Mouse (Mus musculus): ENCODE results near the gene Rabep1. TPM values are rescaled to one million over a fixed set of nuclear protein-coding genes. Genes with fewer than 3 reads are reported as not detected.
"Not testable (repeated sequence)": the region's sequence is repeated elsewhere in the genome, so short reads cannot be mapped to it uniquely, and the experiment has no call there.

Rabep1 gene
- total and polyA plus RNA-seq, 2 experiments: 3.5 to 29.1 TPM

GRCm38 (mm10) chr11:70873846-70874613, 29.5 kb downstream of the Rabep1 start:
- Histone ChIP-seq H3K27ac (replicated peaks; ENCODE audit: insufficient read depth, low read depth, low read length) (0 out of 2 replicates have a peak overlapping the region, but pooled peaks have one; percentile 26), H3K36me3 (ENCODE audit: control insufficient read depth, insufficient read depth, low read length) (peaks cover 14% of the 10 kb centered on the region), H3K4me1 (ENCODE audit: control insufficient read depth, insufficient read depth, low read length) (peaks cover 25% of the 10 kb centered on the region), H3K79me2 (ENCODE audit: control insufficient read depth, insufficient read depth, low read length) (peaks cover 25% of the 10 kb centered on the region), H3K4me3 (ENCODE audit: insufficient read depth, low read depth, low read length) (no peak overlapping the region), H3K27me3 (ENCODE audit: control insufficient read depth, insufficient read depth, low read length) (no peaks in the 10 kb centered on the region), H3K9ac (ENCODE audit: low read depth, low read length) (0 out of 2 replicates have a peak overlapping the region, but pooled peaks have one; percentile 23)
- no peak for TF ChIP-seq CTCF (IDR thresholded peaks at IDR 0.05; ENCODE audit: low read depth, low read length)
- no peak for TF ChIP-seq POLR2A (IDR thresholded peaks at IDR 0.05; ENCODE audit: extremely low read depth, insufficient read depth, low read length)
- WGBS: 11% methylated on average over 1 of the region's 1 CpGs
- DNase-seq (ENCODE audit: extremely low read depth, low read depth, low spot score): peak; percentile 56

- no peak overlapping the region for H3K27ac ChIP-seq (replicated peaks; ENCODE audit: insufficient read depth, low read depth, low read length)
- peaks cover 25% of the 10 kb centered on the region for H3K36me3 ChIP-seq (ENCODE audit: control insufficient read depth, insufficient read depth, low read length)
- no peak overlapping the region for H3K9ac ChIP-seq (ENCODE audit: low read depth, low read length)
- TF ChIP-seq CTCF (IDR thresholded peaks at IDR 0.05; ENCODE audit: low read depth, low read length): no peak
- no peak for TF ChIP-seq POLR2A (IDR thresholded peaks at IDR 0.05; ENCODE audit: extremely low read depth, insufficient read depth, low read length)
- peaks cover 15% of the 10 kb centered on the region for H3K79me2 ChIP-seq (ENCODE audit: control insufficient read depth, insufficient read depth, low read length)
- DNase-seq (ENCODE audit: extremely low read depth, low read depth, low spot score): no peak
- 95% methylated on average over 7 of the region's 7 CpGs for WGBS
- H3K4me1 ChIP-seq (ENCODE audit: control insufficient read depth, insufficient read depth, low read length): peaks cover 6% of the 10 kb centered on the region; the same call in 1 of the 2 replicates
- no peak overlapping the region for H3K4me3 ChIP-seq (ENCODE audit: insufficient read depth, low read depth, low read length)
- no peaks in the 10 kb centered on the region for H3K27me3 ChIP-seq (ENCODE audit: control insufficient read depth, insufficient read depth, low read length)
These were observed 33.1 kb downstream of the Rabep1 start for GRCm38 (mm10) chr11:70877670-70878069.

GRCm38 (mm10) chr11:70882905-70883430, 38.4 kb downstream of the Rabep1 start:
- Histone ChIP-seq H3K27ac (replicated peaks; ENCODE audit: insufficient read depth, low read depth, low read length) (no peak overlapping the region), H3K36me3 (ENCODE audit: control insufficient read depth, insufficient read depth, low read length) (peaks cover 46% of the 10 kb centered on the region), H3K79me2 (ENCODE audit: control insufficient read depth, insufficient read depth, low read length) (no peaks in the 10 kb centered on the region; the same call in 1 of the 2 replicates), H3K27me3 (ENCODE audit: control insufficient read depth, insufficient read depth, low read length) (no peaks in the 10 kb centered on the region), H3K4me3 (ENCODE audit: insufficient read depth, low read depth, low read length) (no peak overlapping the region), H3K4me1 (ENCODE audit: control insufficient read depth, insufficient read depth, low read length) (no peaks in the 10 kb centered on the region), H3K9ac (ENCODE audit: low read depth, low read length) (no peak overlapping the region)
- TF ChIP-seq CTCF (IDR thresholded peaks at IDR 0.05; ENCODE audit: low read depth, low read length): no peak
- no peak for TF ChIP-seq POLR2A (IDR thresholded peaks at IDR 0.05; ENCODE audit: extremely low read depth, insufficient read depth, low read length)
- 93% methylated on average over 3 of the region's 3 CpGs for whole genome bisulfite sequencing
- DNase-seq (ENCODE audit: extremely low read depth, low read depth, low spot score): no peak

- Histone ChIP-seq H3K79me2 (ENCODE audit: control insufficient read depth, insufficient read depth, low read length) (peaks cover 10% of the 10 kb centered on the region; the same call in 1 of the 2 replicates), H3K36me3 (ENCODE audit: control insufficient read depth, insufficient read depth, low read length) (peaks cover 65% of the 10 kb centered on the region), H3K27ac (replicated peaks; ENCODE audit: insufficient read depth, low read depth, low read length) (no peak overlapping the region), H3K27me3 (ENCODE audit: control insufficient read depth, insufficient read depth, low read length) (no peaks in the 10 kb centered on the region), H3K4me3 (ENCODE audit: insufficient read depth, low read depth, low read length) (no peak overlapping the region), H3K9ac (ENCODE audit: low read depth, low read length) (no peak overlapping the region), H3K4me1 (ENCODE audit: control insufficient read depth, insufficient read depth, low read length) (no peaks in the 10 kb centered on the region)
- WGBS: 95% methylated on average over 2 of the region's 2 CpGs
- DNase-seq (ENCODE audit: extremely low read depth, low read depth, low spot score): no peak
- TF ChIP-seq POLR2A (IDR thresholded peaks at IDR 0.05; ENCODE audit: extremely low read depth, insufficient read depth, low read length) (no peak), CTCF (IDR thresholded peaks at IDR 0.05; ENCODE audit: low read depth, low read length) (no peak)
These were observed 46.1 kb downstream of the Rabep1 start for GRCm38 (mm10) chr11:70890643-70891042.

GRCm38 (mm10) chr11:70891616-70892015, 47.0 kb downstream of the Rabep1 start:
- no peak overlapping the region for H3K9ac ChIP-seq (ENCODE audit: low read depth, low read length)
- TF ChIP-seq POLR2A (IDR thresholded peaks at IDR 0.05; ENCODE audit: extremely low read depth, insufficient read depth, low read length) (no peak), CTCF (IDR thresholded peaks at IDR 0.05; ENCODE audit: low read depth, low read length) (no peak)
- no peak overlapping the region for H3K27ac ChIP-seq (replicated peaks; ENCODE audit: insufficient read depth, low read depth, low read length)
- H3K4me1 ChIP-seq (ENCODE audit: control insufficient read depth, insufficient read depth, low read length): no peaks in the 10 kb centered on the region
- H3K27me3 ChIP-seq (ENCODE audit: control insufficient read depth, insufficient read depth, low read length): no peaks in the 10 kb centered on the region
- no peak for DNase-seq (ENCODE audit: extremely low read depth, low read depth, low spot score)
- peaks cover 10% of the 10 kb centered on the region; the same call in 1 of the 2 replicates for H3K79me2 ChIP-seq (ENCODE audit: control insufficient read depth, insufficient read depth, low read length)
- no peak overlapping the region for H3K4me3 ChIP-seq (ENCODE audit: insufficient read depth, low read depth, low read length)
- H3K36me3 ChIP-seq (ENCODE audit: control insufficient read depth, insufficient read depth, low read length): peaks cover 63% of the 10 kb centered on the region

- no peak for TF ChIP-seq POLR2A (IDR thresholded peaks at IDR 0.05; ENCODE audit: extremely low read depth, insufficient read depth, low read length)
- TF ChIP-seq CTCF (IDR thresholded peaks at IDR 0.05; ENCODE audit: low read depth, low read length): no peak
- Histone ChIP-seq H3K9ac (ENCODE audit: low read depth, low read length) (no peak overlapping the region), H3K36me3 (ENCODE audit: control insufficient read depth, insufficient read depth, low read length) (peaks cover 56% of the 10 kb centered on the region), H3K27ac (replicated peaks; ENCODE audit: insufficient read depth, low read depth, low read length) (no peak overlapping the region), H3K4me3 (ENCODE audit: insufficient read depth, low read depth, low read length) (no peak overlapping the region), H3K79me2 (ENCODE audit: control insufficient read depth, insufficient read depth, low read length) (peaks cover 3% of the 10 kb centered on the region; the same call in 1 of the 2 replicates), H3K27me3 (ENCODE audit: control insufficient read depth, insufficient read depth, low read length) (no peaks in the 10 kb centered on the region), H3K4me1 (ENCODE audit: control insufficient read depth, insufficient read depth, low read length) (no peaks in the 10 kb centered on the region)
- 85% methylated on average over 3 of the region's 3 CpGs for WGBS
- no peak for DNase-seq (ENCODE audit: extremely low read depth, low read depth, low spot score)
These were observed 53.1 kb downstream of the Rabep1 start for GRCm38 (mm10) chr11:70897680-70898079.

GRCm38 (mm10) chr11:70898182-70898581, 53.6 kb downstream of the Rabep1 start:
- not testable (repeated sequence) for DNase-seq (ENCODE audit: extremely low read depth, low read depth, low spot score); H3K9ac ChIP-seq (ENCODE audit: low read depth, low read length); H3K27ac ChIP-seq (replicated peaks; ENCODE audit: insufficient read depth, low read depth, low read length); H3K79me2 ChIP-seq (ENCODE audit: control insufficient read depth, insufficient read depth, low read length); H3K27me3 ChIP-seq (ENCODE audit: control insufficient read depth, insufficient read depth, low read length); H3K4me3 ChIP-seq (ENCODE audit: insufficient read depth, low read depth, low read length); H3K4me1 ChIP-seq (ENCODE audit: control insufficient read depth, insufficient read depth, low read length)
- H3K36me3 ChIP-seq (ENCODE audit: control insufficient read depth, insufficient read depth, low read length): peaks cover 55% of the 10 kb centered on the region
- 96% methylated on average over 5 of the region's 5 CpGs for WGBS
